Mouse (Mus musculus): Measurements from ENCODE around the gene Rfc4. TPM values are rescaled to one million over a fixed set of nuclear protein-coding genes. Genes with fewer than 3 reads are reported as not detected.

The Rfc4 gene
- polyA plus RNA-seq, 1 experiment from 2014 or later, result 35.7 TPM

- Histone ChIP-seq H3K4me1 (ENCODE audit: control insufficient read depth, insufficient read depth, low read length) (no peaks in the 10 kb centered on the region), H3K9me3 (ENCODE audit: control insufficient read depth, low read length) (no peaks in the 10 kb centered on the region), H3K27me3 (ENCODE audit: control insufficient read depth, insufficient read depth, low read length) (no peaks in the 10 kb centered on the region), H3K4me3 (ENCODE audit: low read depth, low read length) (no peak overlapping the region), H3K9ac (replicated peaks; ENCODE audit: low read depth, low read length) (no peak overlapping the region), H3K27ac (ENCODE audit: low read depth, low read length) (no peak overlapping the region), H3K4me2 (ENCODE audit: low read depth, low read length) (no peak overlapping the region), H3K36me3 (ENCODE audit: control insufficient read depth, insufficient read depth, low read length) (no peaks in the 10 kb centered on the region)
- ATAC-seq (ENCODE audit: low read depth), result no peak
- WGBS, result 82% methylated on average over 3 of the region's 3 CpGs
These were observed 34.6 kb upstream of the Rfc4 start for GRCm38 (mm10) chr16:23162116-23162515.

- Histone ChIP-seq H3K9ac (replicated peaks; ENCODE audit: low read depth, low read length) (no peak overlapping the region), H3K4me2 (ENCODE audit: low read depth, low read length) (no peak overlapping the region), H3K9me3 (ENCODE audit: control insufficient read depth, low read length) (no peaks in the 10 kb centered on the region), H3K4me3 (ENCODE audit: low read depth, low read length) (no peak overlapping the region), H3K36me3 (ENCODE audit: control insufficient read depth, insufficient read depth, low read length) (no peaks in the 10 kb centered on the region), H3K27ac (ENCODE audit: low read depth, low read length) (no peak overlapping the region), H3K27me3 (ENCODE audit: control insufficient read depth, insufficient read depth, low read length) (no peaks in the 10 kb centered on the region), H3K4me1 (ENCODE audit: control insufficient read depth, insufficient read depth, low read length) (no peaks in the 10 kb centered on the region)
- WGBS, result 78% methylated on average over 2 of the region's 2 CpGs
- no peak for ATAC-seq (ENCODE audit: low read depth)
These were observed 32.2 kb upstream of the Rfc4 start for GRCm38 (mm10) chr16:23159749-23160148.

GRCm38 (mm10) chr16:23158957-23159356 is 31.4 kb upstream of the Rfc4 start:
- Histone ChIP-seq H3K36me3 (ENCODE audit: control insufficient read depth, insufficient read depth, low read length) (no peaks in the 10 kb centered on the region), H3K27me3 (ENCODE audit: control insufficient read depth, insufficient read depth, low read length) (no peaks in the 10 kb centered on the region), H3K9me3 (ENCODE audit: control insufficient read depth, low read length) (no peaks in the 10 kb centered on the region), H3K4me3 (ENCODE audit: low read depth, low read length) (no peak overlapping the region), H3K4me2 (ENCODE audit: low read depth, low read length) (no peak overlapping the region), H3K27ac (ENCODE audit: low read depth, low read length) (no peak overlapping the region), H3K9ac (replicated peaks; ENCODE audit: low read depth, low read length) (no peak overlapping the region), H3K4me1 (ENCODE audit: control insufficient read depth, insufficient read depth, low read length) (no peaks in the 10 kb centered on the region)
- ATAC-seq (ENCODE audit: low read depth), result no peak
- WGBS, result 75% methylated on average over 2 of the region's 2 CpGs

- H3K4me1 ChIP-seq (ENCODE audit: control insufficient read depth, insufficient read depth, low read length), result no peaks in the 10 kb centered on the region
- H3K9ac ChIP-seq (replicated peaks; ENCODE audit: low read depth, low read length), result no peak overlapping the region
- no peak overlapping the region for H3K27ac ChIP-seq (ENCODE audit: low read depth, low read length)
- H3K9me3 ChIP-seq (ENCODE audit: control insufficient read depth, low read length), result no peaks in the 10 kb centered on the region
- H3K36me3 ChIP-seq (ENCODE audit: control insufficient read depth, insufficient read depth, low read length), result no peaks in the 10 kb centered on the region
- H3K27me3 ChIP-seq (ENCODE audit: control insufficient read depth, insufficient read depth, low read length), result no peaks in the 10 kb centered on the region
- H3K4me2 ChIP-seq (ENCODE audit: low read depth, low read length), result no peak overlapping the region
- H3K4me3 ChIP-seq (ENCODE audit: low read depth, low read length), result no peak overlapping the region
- no peak for ATAC-seq (ENCODE audit: low read depth)
- WGBS, result 91% methylated on average over 7 of the region's 7 CpGs
These were observed 30.8 kb upstream of the Rfc4 start for GRCm38 (mm10) chr16:23158292-23158691.

GRCm38 (mm10) chr16:23157013-23157412 is 29.5 kb upstream of the Rfc4 start:
- WGBS, result 96% methylated on average over 13 of the region's 13 CpGs
- Histone ChIP-seq H3K36me3 (ENCODE audit: control insufficient read depth, insufficient read depth, low read length) (no peaks in the 10 kb centered on the region), H3K4me2 (ENCODE audit: low read depth, low read length) (no peak overlapping the region), H3K4me3 (ENCODE audit: low read depth, low read length) (no peak overlapping the region), H3K4me1 (ENCODE audit: control insufficient read depth, insufficient read depth, low read length) (no peaks in the 10 kb centered on the region), H3K27ac (ENCODE audit: low read depth, low read length) (no peak overlapping the region), H3K9ac (replicated peaks; ENCODE audit: low read depth, low read length) (no peak overlapping the region), H3K27me3 (ENCODE audit: control insufficient read depth, insufficient read depth, low read length) (no peaks in the 10 kb centered on the region), H3K9me3 (ENCODE audit: control insufficient read depth, low read length) (no peaks in the 10 kb centered on the region)
- ATAC-seq (ENCODE audit: low read depth), result no peak

GRCm38 (mm10) chr16:23154261-23154660 is 26.7 kb upstream of the Rfc4 start:
- Histone ChIP-seq H3K9ac (replicated peaks; ENCODE audit: low read depth, low read length) (no peak overlapping the region), H3K36me3 (ENCODE audit: control insufficient read depth, insufficient read depth, low read length) (no peaks in the 10 kb centered on the region), H3K27ac (ENCODE audit: low read depth, low read length) (no peak overlapping the region), H3K9me3 (ENCODE audit: control insufficient read depth, low read length) (no peaks in the 10 kb centered on the region), H3K4me3 (ENCODE audit: low read depth, low read length) (no peak overlapping the region), H3K4me1 (ENCODE audit: control insufficient read depth, insufficient read depth, low read length) (no peaks in the 10 kb centered on the region), H3K27me3 (ENCODE audit: control insufficient read depth, insufficient read depth, low read length) (no peaks in the 10 kb centered on the region), H3K4me2 (ENCODE audit: low read depth, low read length) (no peak overlapping the region)
- no peak for ATAC-seq (ENCODE audit: low read depth)
- WGBS, result 71% methylated on average over 5 of the region's 5 CpGs

GRCm38 (mm10) chr16:23151423-23151822 is 23.9 kb upstream of the Rfc4 start:
- ATAC-seq (ENCODE audit: low read depth), result no peak
- Histone ChIP-seq H3K27ac (ENCODE audit: low read depth, low read length) (no peak overlapping the region), H3K9ac (replicated peaks; ENCODE audit: low read depth, low read length) (no peak overlapping the region), H3K27me3 (ENCODE audit: control insufficient read depth, insufficient read depth, low read length) (no peaks in the 10 kb centered on the region), H3K9me3 (ENCODE audit: control insufficient read depth, low read length) (no peaks in the 10 kb centered on the region), H3K4me1 (ENCODE audit: control insufficient read depth, insufficient read depth, low read length) (no peaks in the 10 kb centered on the region), H3K36me3 (ENCODE audit: control insufficient read depth, insufficient read depth, low read length) (no peaks in the 10 kb centered on the region), H3K4me3 (ENCODE audit: low read depth, low read length) (no peak overlapping the region), H3K4me2 (ENCODE audit: low read depth, low read length) (no peak overlapping the region)
- WGBS, result 28% methylated on average over 2 of the region's 2 CpGs

GRCm38 (mm10) chr16:23149396-23149795 is 21.9 kb upstream of the Rfc4 start:
- Histone ChIP-seq H3K4me3 (ENCODE audit: low read depth, low read length) (no peak overlapping the region), H3K27me3 (ENCODE audit: control insufficient read depth, insufficient read depth, low read length) (no peaks in the 10 kb centered on the region), H3K27ac (ENCODE audit: low read depth, low read length) (no peak overlapping the region), H3K9me3 (ENCODE audit: control insufficient read depth, low read length) (no peaks in the 10 kb centered on the region), H3K36me3 (ENCODE audit: control insufficient read depth, insufficient read depth, low read length) (no peaks in the 10 kb centered on the region), H3K4me2 (ENCODE audit: low read depth, low read length) (no peak overlapping the region), H3K9ac (replicated peaks; ENCODE audit: low read depth, low read length) (no peak overlapping the region), H3K4me1 (ENCODE audit: control insufficient read depth, insufficient read depth, low read length) (no peaks in the 10 kb centered on the region)
- WGBS, result 87% methylated on average over 8 of the region's 8 CpGs
- no peak for ATAC-seq (ENCODE audit: low read depth)

GRCm38 (mm10) chr16:23148936-23149335 is 21.4 kb upstream of the Rfc4 start:
- Histone ChIP-seq H3K9ac (replicated peaks; ENCODE audit: low read depth, low read length) (no peak overlapping the region), H3K9me3 (ENCODE audit: control insufficient read depth, low read length) (no peaks in the 10 kb centered on the region), H3K27ac (ENCODE audit: low read depth, low read length) (no peak overlapping the region), H3K4me1 (ENCODE audit: control insufficient read depth, insufficient read depth, low read length) (no peaks in the 10 kb centered on the region), H3K27me3 (ENCODE audit: control insufficient read depth, insufficient read depth, low read length) (no peaks in the 10 kb centered on the region), H3K36me3 (ENCODE audit: control insufficient read depth, insufficient read depth, low read length) (no peaks in the 10 kb centered on the region), H3K4me2 (ENCODE audit: low read depth, low read length) (no peak overlapping the region), H3K4me3 (ENCODE audit: low read depth, low read length) (no peak overlapping the region)
- no peak for ATAC-seq (ENCODE audit: low read depth)
- WGBS, result 93% methylated on average over 2 of the region's 2 CpGs

- H3K27me3 ChIP-seq (ENCODE audit: control insufficient read depth, insufficient read depth, low read length), result no peaks in the 10 kb centered on the region
- no peak within 1 kb of the TSS for H3K27ac ChIP-seq (ENCODE audit: low read depth, low read length)
- no peak within 1 kb of the TSS for H3K4me3 ChIP-seq (ENCODE audit: low read depth, low read length)
- H3K36me3 ChIP-seq (ENCODE audit: control insufficient read depth, insufficient read depth, low read length), result no peaks in the 10 kb centered on the region
- no peak for ATAC-seq (ENCODE audit: low read depth)
- no peaks in the 10 kb centered on the region for H3K4me1 ChIP-seq (ENCODE audit: control insufficient read depth, insufficient read depth, low read length)
- no peak within 1 kb of the TSS for H3K9ac ChIP-seq (replicated peaks; ENCODE audit: low read depth, low read length)
- WGBS, result 90% methylated on average over 3 of the region's 3 CpGs
- no peak within 1 kb of the TSS for H3K4me2 ChIP-seq (ENCODE audit: low read depth, low read length)
- H3K9me3 ChIP-seq (ENCODE audit: control insufficient read depth, low read length), result no peaks in the 10 kb centered on the region
These were observed 18.7 kb upstream of the Rfc4 start, which contains the start of gene Adipoq for GRCm38 (mm10) chr16:23146280-23146679. TSS of gene Adipoq (plus strand) at chr16:23146536.
